Mouse (Mus musculus) cerebellum, postnatal 14 days (tissue): ENCODE measurements around the gene Glod4.
A peak's percentile ranks its signal among the peaks of the same experiment; 100 is the strongest.

Source experiments
- DNase-seq, 2 experiments: peaks; one replicate each; pipeline ENCODE4 v3.0.0; 2021; ENCODE audit warnings: mixed read lengths in 2 of 2

Gene Glod4

GRCm38 (mm10) chr11:76201761-76202674, 41.5 kb downstream of the Glod4 start:
- peak; percentile 89 to 93 for DNase-seq

- no peak for DNase-seq
These were observed 46.5 kb downstream of the Glod4 start for GRCm38 (mm10) chr11:76196977-76197469.

GRCm38 (mm10) chr11:76196275-76196976, 47.1 kb downstream of the Glod4 start:
- no peak for DNase-seq

GRCm38 (mm10) chr11:76186908-76187307, 56.6 kb downstream of the Glod4 start:
- DNase-seq = no peak

- no peak for DNase-seq
These were observed 59.8 kb downstream of the Glod4 start for GRCm38 (mm10) chr11:76183745-76184144.

- DNase-seq = peak in 1 of 2 experiments; percentile 26
These were observed 63.4 kb downstream of the Glod4 start for GRCm38 (mm10) chr11:76180146-76180540.

GRCm38 (mm10) chr11:76179495-76180145, 63.9 kb downstream of the Glod4 start, which contains the start of the genes Vps53 and Fam57a:
Gene Vps53 (minus strand): TSS chr11:76179647.
Gene Fam57a (plus strand): TSS chr11:76179671.
- peak; percentile 90 to 92 for DNase-seq

- peak; percentile 50 to 56 for DNase-seq
These were observed 64.6 kb downstream of the Glod4 start for GRCm38 (mm10) chr11:76178726-76179494.

GRCm38 (mm10) chr11:76170207-76170606, 73.3 kb downstream of the Glod4 start:
- DNase-seq = peak; percentile 48 to 70

- peak; percentile 71 to 73 for DNase-seq
These were observed 74.5 kb downstream of the Glod4 start for GRCm38 (mm10) chr11:76168976-76169375.

GRCm38 (mm10) chr11:76167079-76167765, 76.3 kb downstream of the Glod4 start:
- peak; percentile 86 for DNase-seq

- no peak for DNase-seq
These were observed 76.9 kb downstream of the Glod4 start for GRCm38 (mm10) chr11:76166657-76167056.

GRCm38 (mm10) chr11:76160251-76160650, 83.3 kb downstream of the Glod4 start:
- DNase-seq = no peak

- no peak for DNase-seq
These were observed 85.2 kb downstream of the Glod4 start for GRCm38 (mm10) chr11:76158375-76158774.

- no peak for DNase-seq
These were observed 88.7 kb downstream of the Glod4 start for GRCm38 (mm10) chr11:76154861-76155260.

GRCm38 (mm10) chr11:76154200-76154599, 89.3 kb downstream of the Glod4 start:
- DNase-seq = no peak

GRCm38 (mm10) chr11:76153236-76153951, 90.1 kb downstream of the Glod4 start:
- DNase-seq = no peak

- DNase-seq = no peak
These were observed 92.5 kb downstream of the Glod4 start for GRCm38 (mm10) chr11:76150980-76151379.

- no peak for DNase-seq
These were observed 95.2 kb downstream of the Glod4 start for GRCm38 (mm10) chr11:76148055-76149008.
